Mouse (Mus musculus): ENCODE measurements at regions not wholly inside any gene's neighbourhood (a gene's known extent, or its start where the extent isn't known, plus 50 kb on each side); places are given as distances from the start of the nearest gene placed in this dataset.

GRCm38 (mm10) chr4:67662122-67662521 is 834.7 kb downstream of the Tlr4 start:
- no peak for DNase-seq

GRCm38 (mm10) chr4:67673961-67674360 is 846.6 kb downstream of the Tlr4 start:
- no peak for DNase-seq

GRCm38 (mm10) chr4:67677589-67677988 is 850.2 kb downstream of the Tlr4 start:
- no peak for DNase-seq

GRCm38 (mm10) chr4:67698438-67698837 is 871.1 kb downstream of the Tlr4 start:
- DNase-seq: no peak

Data from layer of hippocampus, adult 9-11 months (tissue).